Mouse (Mus musculus): ENCODE results near the gene Smndc1.

- TF ChIP-seq CTCF (IDR thresholded peaks at IDR 0.05; ENCODE audit: low read depth, low read length) (no peak), POLR2A (IDR thresholded peaks at IDR 0.05; ENCODE audit: insufficient read depth, low read length) (no peak), EP300 (IDR thresholded peaks at IDR 0.05; ENCODE audit: insufficient read depth, low read depth, low read length) (no peak)
Measured at GRCm38 (mm10) chr19:53366057-53366775, 24.2 kb downstream of the Smndc1 start.

Data from ES-Bruce4 (cell line).